Mouse (Mus musculus) cerebellum, adult 2 months (tissue): ENCODE measurements around the gene Cenph.

ENCODE experiments used
- CTCF ChIP-seq: fragments of 200-500 bp; IDR thresholded peaks from 2 replicates; pipeline ENCODE4 v1.5.1; 2011; ENCODE audit warnings: low read depth, mild to moderate bottlenecking, control low read depth, low read length, moderate library complexity, borderline replicate concordance; ENCODE audit not compliant: insufficient read depth
- POLR2A ChIP-seq: fragments of 200-500 bp; IDR thresholded peaks from 2 replicates; pipeline ENCODE4 v1.6.1; 2011; ENCODE audit warnings: low read length, control low read depth, borderline replicate concordance; ENCODE audit not compliant: insufficient read depth

DNA sequence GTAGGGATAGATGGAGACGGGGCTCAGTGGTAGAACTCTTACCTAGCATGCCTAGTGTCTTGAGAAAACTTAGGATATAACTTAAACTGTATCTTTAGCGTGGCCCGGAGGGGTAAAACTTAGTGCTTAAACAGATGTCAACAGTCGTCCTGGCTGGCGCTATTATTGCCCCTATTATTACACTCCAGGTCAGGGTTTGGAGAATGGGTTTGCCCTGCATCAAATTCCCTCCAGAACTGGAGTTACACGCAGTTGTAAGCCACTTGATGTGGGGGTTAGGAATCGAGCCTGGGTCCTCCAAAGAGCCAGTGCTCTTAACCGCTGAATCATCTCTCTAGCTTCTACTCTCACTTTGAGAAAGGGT lies 339 bp upstream of the Cenph start:
- TF ChIP-seq CTCF: no peak
- TF ChIP-seq POLR2A: no peak
